Mouse (Mus musculus): Measurements from ENCODE around the gene Arl10.

- no peak for TF ChIP-seq CTCF (IDR thresholded peaks at IDR 0.05; ENCODE audit: low read depth)
- no peak for TF ChIP-seq EP300 (IDR thresholded peaks at IDR 0.05; ENCODE audit: low read depth)
These were observed 26.8 kb upstream of the Arl10 start for GRCm38 (mm10) chr13:54548036-54548435.

All from heart, postnatal 0 days (tissue).